Mouse (Mus musculus) heart, postnatal 14 days (tissue): ENCODE measurements at regions not wholly inside any gene's neighbourhood (a gene's known extent, or its start where the extent isn't known, plus 50 kb on each side); places are given as distances from the start of the nearest gene placed in this dataset.
A peak's percentile ranks its signal among the peaks of the same experiment; 100 is the strongest.

Experiments
- DNase-seq, 2 experiments: peaks; one replicate each; pipeline ENCODE4 v3.0.0; 2021 to 2022
- intact Hi-C: fragments of 180-260 bp; cut with DNase I; formaldehyde crosslinking; loops from one replicate; pipeline ENCODE4 v1.15.1; 2025

- DNase-seq: no peak
- intact Hi-C loops: no loop called here
These were observed 217.1 kb downstream of the 4933412E24Rik start for GRCm38 (mm10) chr15:59799124-59799815.

- DNase-seq: no peak
- intact Hi-C loops: no loop called here
These were observed 217.9 kb downstream of the 4933412E24Rik start for GRCm38 (mm10) chr15:59798486-59798885.

- peak; percentile 26 to 32 for DNase-seq
- intact Hi-C loops: no loop called here
These were observed 220.7 kb downstream of the 4933412E24Rik start for GRCm38 (mm10) chr15:59795717-59796116.

- no peak for DNase-seq
- intact Hi-C loops: no loop called here
These were observed 221.5 kb downstream of the 4933412E24Rik start for GRCm38 (mm10) chr15:59794871-59795270.

GRCm38 (mm10) chr15:59786706-59787425, 229.5 kb downstream of the 4933412E24Rik start:
- no peak for DNase-seq
- intact Hi-C loops: no loop called here

GRCm38 (mm10) chr15:59785981-59786380, 230.4 kb downstream of the 4933412E24Rik start:
- no peak for DNase-seq
- intact Hi-C loops: no loop called here

DNA sequence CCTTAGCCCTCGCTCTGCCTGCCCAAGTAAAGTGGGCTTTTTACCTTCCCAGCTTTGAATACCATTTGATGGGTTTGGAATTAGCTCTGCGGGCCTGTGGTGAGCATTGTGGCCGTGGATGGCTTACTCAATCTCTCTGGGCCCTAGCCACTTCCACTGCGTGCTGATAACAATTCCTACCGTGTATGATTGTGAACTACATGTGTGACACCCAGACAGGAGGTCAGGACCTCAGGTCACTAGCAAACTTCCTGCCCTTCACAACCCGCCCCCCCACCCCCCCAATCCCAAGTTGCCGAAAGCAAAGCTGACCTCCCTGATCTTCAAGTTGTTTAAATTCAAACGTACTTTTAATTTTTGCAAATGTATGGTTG, 231.9 kb downstream of the 4933412E24Rik start:
- DNase-seq: no peak
- intact Hi-C loops: no loop called here

GRCm38 (mm10) chr15:59783782-59784555, 232.4 kb downstream of the 4933412E24Rik start:
- DNase-seq: peak; percentile 23 to 38
- intact Hi-C loops: no loop called here

GRCm38 (mm10) chr15:59783393-59783781, 233.0 kb downstream of the 4933412E24Rik start:
- intact Hi-C loops: no loop called here
- no peak for DNase-seq

DNA sequence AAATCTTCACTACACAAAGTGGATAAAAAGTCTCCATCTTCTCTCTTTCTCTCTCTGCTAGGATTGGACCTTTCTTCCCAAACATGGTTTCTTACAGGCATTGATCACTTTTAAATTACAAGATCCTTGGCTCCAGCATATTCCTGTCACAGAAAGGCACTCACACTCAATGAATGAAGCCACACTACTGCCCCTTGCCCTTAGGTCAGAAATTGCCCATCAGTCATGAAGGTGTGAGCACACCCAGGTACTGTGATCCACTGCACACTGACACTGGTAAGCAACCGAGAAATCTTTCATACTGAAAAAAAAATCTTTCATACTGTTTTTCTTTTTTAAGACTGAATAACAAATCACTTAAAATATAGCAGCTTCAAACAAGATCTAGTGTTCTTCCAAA, 235.9 kb downstream of the 4933412E24Rik start:
- no peak for DNase-seq
- intact Hi-C loops: no loop called here

DNA sequence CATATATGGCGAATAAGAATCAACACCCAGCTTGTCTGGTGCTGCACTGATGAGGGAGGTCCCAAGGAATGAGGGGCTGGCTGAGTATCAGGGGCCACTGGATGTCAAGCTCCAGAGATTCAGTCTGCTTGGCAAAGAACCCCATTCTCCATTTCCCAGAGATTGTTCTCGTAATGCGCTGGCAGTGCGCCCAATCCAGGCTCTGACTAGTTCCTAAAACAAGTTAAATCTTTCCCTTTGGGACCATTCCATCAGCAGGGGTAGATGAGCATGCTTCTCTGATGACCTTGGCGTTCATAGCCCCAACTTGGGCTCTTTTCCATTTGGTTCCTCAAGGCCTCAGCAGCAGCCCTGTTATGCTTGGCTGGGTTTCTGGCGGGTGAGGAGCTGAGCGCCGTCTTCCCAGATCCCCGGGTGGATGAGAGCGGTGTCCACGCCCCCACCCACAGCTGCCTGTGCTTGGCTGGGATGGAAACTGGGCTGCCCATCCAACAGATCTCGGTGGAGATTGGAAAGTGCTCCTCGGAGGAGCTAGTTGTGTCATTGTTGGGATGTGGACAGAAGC, 239.0 kb downstream of the 4933412E24Rik start:
- peak; percentile 87 for DNase-seq
- intact Hi-C loops: no loop called here

GRCm38 (mm10) chr15:59775781-59776180, 240.6 kb downstream of the 4933412E24Rik start:
- peak in 1 of 2 experiments; percentile 22 for DNase-seq
- intact Hi-C loops: no loop called here

GRCm38 (mm10) chr15:59773983-59774382, 242.4 kb downstream of the 4933412E24Rik start:
- intact Hi-C loops: no loop called here
- no peak for DNase-seq

DNA sequence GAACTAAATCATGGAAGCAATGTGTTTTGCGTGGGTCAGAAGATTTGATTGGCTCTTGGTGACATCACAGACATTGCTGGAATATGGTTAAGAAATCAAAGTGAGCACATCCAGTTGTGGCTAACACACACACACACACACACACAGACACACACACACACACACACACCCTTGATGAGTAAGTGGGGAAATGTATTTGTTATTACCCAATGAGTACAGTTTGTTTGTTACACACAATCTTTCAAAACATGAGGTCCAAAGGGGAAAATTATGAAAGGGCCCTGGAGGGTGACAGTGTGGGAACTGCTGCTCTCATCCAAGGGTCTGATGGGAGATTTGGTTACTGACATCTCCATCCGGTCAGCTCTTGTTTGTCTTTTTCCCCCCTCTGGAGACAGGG, 243.8 kb downstream of the 4933412E24Rik start:
- no peak for DNase-seq
- intact Hi-C loops: no loop called here

DNA sequence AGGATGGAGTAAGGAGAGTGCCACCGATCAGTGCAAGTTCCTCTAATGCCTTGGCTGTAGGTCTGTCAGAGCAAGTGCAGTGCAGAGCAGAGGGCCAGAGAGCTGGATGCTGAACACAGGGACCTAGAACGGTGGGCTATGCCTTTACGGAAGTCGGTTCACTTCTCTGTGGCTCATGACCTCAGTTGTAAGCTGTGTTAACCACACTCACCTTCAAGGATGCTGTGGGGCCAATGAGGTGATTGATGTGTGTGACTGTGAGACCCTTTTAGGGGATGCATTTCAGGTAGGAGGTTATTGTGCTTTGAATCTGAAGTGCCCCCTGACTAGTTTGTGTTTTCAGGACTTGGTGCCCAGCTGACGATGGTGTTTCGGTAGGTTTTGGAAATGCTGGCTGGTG, 254.4 kb downstream of the 4933412E24Rik start:
- DNase-seq: no peak
- intact Hi-C loops: no loop called here

DNA sequence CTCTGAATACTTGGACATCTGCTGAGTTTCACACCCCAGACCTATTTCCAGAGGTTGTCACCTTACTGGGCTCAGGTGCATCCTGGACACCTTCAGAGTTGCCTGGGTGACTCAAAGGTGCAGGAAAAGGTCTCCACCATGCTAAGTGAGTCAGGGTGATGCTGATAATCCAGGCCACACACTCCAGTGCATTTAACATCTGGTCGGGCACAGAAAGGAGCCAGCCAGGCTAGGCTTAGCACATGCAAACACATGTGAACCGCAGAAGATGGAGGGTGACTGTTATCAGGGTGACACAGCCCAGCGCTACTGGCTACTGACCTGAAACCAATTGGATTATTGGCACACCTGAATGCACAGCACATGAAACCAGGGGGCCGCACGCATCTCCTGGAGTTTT, 255.9 kb downstream of the 4933412E24Rik start:
- DNase-seq: no peak
- intact Hi-C loops: no loop called here

DNA sequence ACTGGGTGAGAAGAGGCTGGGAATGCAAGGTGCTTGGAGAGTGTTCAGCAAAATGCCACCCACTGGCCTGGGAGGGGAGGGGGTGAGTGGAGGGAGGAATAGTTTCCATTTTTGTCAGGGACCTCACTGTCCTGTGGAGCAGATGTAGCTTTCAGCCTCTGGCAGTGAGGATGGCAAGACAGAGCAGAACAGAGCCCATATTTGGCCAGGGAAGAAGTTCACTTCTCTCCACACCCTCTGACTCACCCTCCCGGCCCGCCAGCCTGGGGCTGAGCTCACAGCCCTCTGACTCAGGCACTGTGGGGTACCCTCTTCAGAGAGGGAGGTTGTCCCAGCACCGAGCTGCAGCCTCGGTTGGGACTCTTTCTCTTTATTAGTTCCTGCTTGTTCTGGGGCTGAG, 256.8 kb downstream of the 4933412E24Rik start:
- intact Hi-C loops: no loop called here
- peak; percentile 44 to 54 for DNase-seq

- no peak for DNase-seq
- intact Hi-C loops: no loop called here
These were observed 257.4 kb downstream of the 4933412E24Rik start for GRCm38 (mm10) chr15:59758971-59759370.

- intact Hi-C loops: no loop called here
- peak; percentile 45 for DNase-seq
These were observed 260.3 kb downstream of the 4933412E24Rik start for GRCm38 (mm10) chr15:59756141-59756540.

DNA sequence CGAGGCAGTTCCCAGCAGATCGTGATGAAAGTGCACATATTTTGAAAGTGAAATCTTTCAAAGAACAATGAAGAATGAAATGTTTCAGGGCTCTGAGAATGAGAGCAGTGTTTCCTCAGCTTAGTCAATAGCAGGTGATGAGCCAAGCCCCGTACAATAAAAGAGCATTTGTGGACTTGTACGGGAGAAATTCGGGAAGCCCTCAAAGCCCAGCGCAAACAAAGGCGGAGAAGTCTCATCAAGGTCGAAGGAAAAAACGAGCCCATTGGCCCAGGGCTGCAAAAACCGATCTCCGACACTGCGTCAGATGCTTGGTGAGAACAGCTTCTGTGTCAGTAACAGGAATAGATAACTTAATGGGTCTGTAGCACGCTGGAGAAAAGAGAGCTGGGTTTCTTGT, 261.5 kb downstream of the 4933412E24Rik start:
- intact Hi-C loops: loop anchor here (5.0 kb wide), 1 partner anchor 53 kb away; no protein-coding TSS in a partner anchor
- DNase-seq: no peak

DNA sequence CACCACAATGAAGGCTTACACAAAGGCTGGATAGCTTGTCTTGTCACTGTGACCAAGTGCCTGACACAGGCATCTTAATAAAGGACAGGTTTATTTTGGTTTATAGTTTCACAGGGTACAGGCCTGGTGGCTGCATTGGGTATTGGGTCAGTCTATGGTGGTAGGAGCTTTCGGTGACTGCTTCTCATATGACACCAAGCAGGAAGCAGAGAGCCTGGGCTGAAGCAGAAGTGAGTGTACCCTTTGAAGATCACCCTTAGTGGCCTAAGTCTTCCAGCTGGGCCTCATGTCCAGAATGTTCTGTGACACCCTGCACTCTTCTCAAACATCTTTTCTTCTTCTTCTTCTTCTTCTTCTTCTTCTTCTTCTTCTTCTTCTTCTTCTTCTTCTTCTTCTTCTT, 264.1 kb downstream of the 4933412E24Rik start:
- DNase-seq: no peak
- intact Hi-C loops: loop anchor here (5.0 kb wide), 1 partner anchor 50 kb away; no protein-coding TSS in a partner anchor
